Mouse (Mus musculus): Measurements from ENCODE around the gene Dst. TPM values are rescaled to one million over a fixed set of nuclear protein-coding genes. Genes with fewer than 3 reads are reported as not detected.

The Dst gene
- polyA plus RNA-seq, 1 experiment = 9.5 TPM

- Histone ChIP-seq H3K4me3 (replicated peaks; ENCODE audit: control insufficient read depth, low read depth, low read length) (no peak overlapping the region), H3K27ac (ENCODE audit: control insufficient read depth, insufficient read depth, low read depth, low read length, poor library complexity) (no peak overlapping the region), H3K4me1 (ENCODE audit: control insufficient read depth, insufficient read depth, low read length) (no peaks in the 10 kb centered on the region)
- 58% methylated on average over 3 of the region's 3 CpGs for WGBS
- no peak for TF ChIP-seq POLR2A (IDR thresholded peaks at IDR 0.05; ENCODE audit: borderline replicate concordance, control insufficient read depth, low read depth, low read length)
- no peak for TF ChIP-seq CTCF (IDR thresholded peaks at IDR 0.05; ENCODE audit: control insufficient read depth, insufficient read depth, low read length)
Measured at GRCm38 (mm10) chr1:34040049-34040448, 132.0 kb downstream of the Dst start.

- H3K4me3 ChIP-seq (replicated peaks; ENCODE audit: control insufficient read depth, low read depth, low read length) = no peak overlapping the region
- H3K4me1 ChIP-seq (ENCODE audit: control insufficient read depth, insufficient read depth, low read length) = no peaks in the 10 kb centered on the region
- no peak overlapping the region for H3K27ac ChIP-seq (ENCODE audit: control insufficient read depth, insufficient read depth, low read depth, low read length, poor library complexity)
- TF ChIP-seq POLR2A (IDR thresholded peaks at IDR 0.05; ENCODE audit: borderline replicate concordance, control insufficient read depth, low read depth, low read length) = no peak
- no peak for TF ChIP-seq CTCF (IDR thresholded peaks at IDR 0.05; ENCODE audit: control insufficient read depth, insufficient read depth, low read length)
- 69% methylated on average over 8 of the region's 8 CpGs for WGBS
Measured at GRCm38 (mm10) chr1:34040901-34041721, 133.1 kb downstream of the Dst start.

- TF ChIP-seq CTCF (IDR thresholded peaks at IDR 0.05; ENCODE audit: control insufficient read depth, insufficient read depth, low read length) = no peak
- TF ChIP-seq POLR2A (IDR thresholded peaks at IDR 0.05; ENCODE audit: borderline replicate concordance, control insufficient read depth, low read depth, low read length) = no peak
Measured at GRCm38 (mm10) chr1:34042299-34042698, 134.3 kb downstream of the Dst start.

GRCm38 (mm10) chr1:34043327-34043726 is 135.3 kb downstream of the Dst start:
- Histone ChIP-seq H3K4me3 (replicated peaks; ENCODE audit: control insufficient read depth, low read depth, low read length) (no peak overlapping the region), H3K4me1 (ENCODE audit: control insufficient read depth, insufficient read depth, low read length) (no peaks in the 10 kb centered on the region), H3K27ac (ENCODE audit: control insufficient read depth, insufficient read depth, low read depth, low read length, poor library complexity) (no peak overlapping the region)
- no peak for TF ChIP-seq CTCF (IDR thresholded peaks at IDR 0.05; ENCODE audit: control insufficient read depth, insufficient read depth, low read length)
- TF ChIP-seq POLR2A (IDR thresholded peaks at IDR 0.05; ENCODE audit: borderline replicate concordance, control insufficient read depth, low read depth, low read length) = no peak
- WGBS = 81% methylated on average over 8 of the region's 8 CpGs

More at GRCm38 (mm10) chr1:34042299-34042698, 134.3 kb downstream of the Dst start:
- Histone ChIP-seq H3K4me1 (ENCODE audit: control insufficient read depth, insufficient read depth, low read length) (no peaks in the 10 kb centered on the region), H3K27ac (ENCODE audit: control insufficient read depth, insufficient read depth, low read depth, low read length, poor library complexity) (no peak overlapping the region), H3K4me3 (replicated peaks; ENCODE audit: control insufficient read depth, low read depth, low read length) (no peak overlapping the region)
- 72% methylated on average over 3 of the region's 3 CpGs for WGBS

DNA sequence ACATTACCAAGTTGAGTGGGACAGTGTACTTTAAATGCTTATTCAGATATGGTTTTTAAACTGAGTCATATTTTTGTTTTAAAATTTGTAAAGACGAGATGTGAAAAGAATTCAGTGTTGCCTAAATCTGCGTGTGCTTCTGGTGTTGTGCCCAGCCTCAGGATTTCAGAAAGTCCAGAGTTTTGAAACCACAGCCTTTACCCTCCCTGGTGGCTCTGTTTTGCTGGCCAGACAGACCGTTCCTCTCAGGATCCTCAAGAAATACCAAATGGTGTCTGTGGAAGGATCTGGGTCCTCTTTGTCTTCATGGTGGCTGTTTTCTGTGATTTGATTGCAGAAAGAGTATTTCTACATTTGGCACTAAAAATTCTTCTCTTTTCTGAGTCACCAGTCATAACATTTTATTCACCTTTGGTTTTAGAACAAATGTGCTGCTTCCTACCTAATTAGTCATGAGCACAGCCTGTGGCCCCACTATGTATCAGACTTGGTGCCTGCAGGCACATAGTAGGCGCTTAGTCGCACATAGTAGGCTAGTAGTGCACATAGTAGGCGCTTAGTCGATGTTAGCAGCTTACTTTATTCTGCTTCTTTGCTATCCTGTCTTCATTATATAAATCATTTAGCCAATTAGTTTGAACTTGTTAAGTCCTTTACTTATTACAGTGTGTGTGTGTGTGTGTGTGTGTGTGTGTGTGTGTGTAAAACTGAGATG is 136.0 kb downstream of the Dst start:
- Histone ChIP-seq H3K27ac (ENCODE audit: control insufficient read depth, insufficient read depth, low read depth, low read length, poor library complexity) (no peak overlapping the region), H3K4me3 (replicated peaks; ENCODE audit: control insufficient read depth, low read depth, low read length) (no peak overlapping the region), H3K4me1 (ENCODE audit: control insufficient read depth, insufficient read depth, low read length) (no peaks in the 10 kb centered on the region)
- WGBS = 73% methylated on average over 7 of the region's 7 CpGs
- TF ChIP-seq CTCF (IDR thresholded peaks at IDR 0.05; ENCODE audit: control insufficient read depth, insufficient read depth, low read length) (no peak), POLR2A (IDR thresholded peaks at IDR 0.05; ENCODE audit: borderline replicate concordance, control insufficient read depth, low read depth, low read length) (no peak)

GRCm38 (mm10) chr1:34044675-34045074 is 136.7 kb downstream of the Dst start:
- Histone ChIP-seq H3K4me1 (ENCODE audit: control insufficient read depth, insufficient read depth, low read length) (no peaks in the 10 kb centered on the region), H3K4me3 (replicated peaks; ENCODE audit: control insufficient read depth, low read depth, low read length) (no peak overlapping the region), H3K27ac (ENCODE audit: control insufficient read depth, insufficient read depth, low read depth, low read length, poor library complexity) (no peak overlapping the region)
- TF ChIP-seq POLR2A (IDR thresholded peaks at IDR 0.05; ENCODE audit: borderline replicate concordance, control insufficient read depth, low read depth, low read length) = no peak
- no peak for TF ChIP-seq CTCF (IDR thresholded peaks at IDR 0.05; ENCODE audit: control insufficient read depth, insufficient read depth, low read length)
- 21% methylated on average over 3 of the region's 3 CpGs for WGBS

- Histone ChIP-seq H3K4me1 (ENCODE audit: control insufficient read depth, insufficient read depth, low read length) (no peaks in the 10 kb centered on the region), H3K27ac (ENCODE audit: control insufficient read depth, insufficient read depth, low read depth, low read length, poor library complexity) (no peak overlapping the region), H3K4me3 (replicated peaks; ENCODE audit: control insufficient read depth, low read depth, low read length) (no peak overlapping the region)
- TF ChIP-seq POLR2A (IDR thresholded peaks at IDR 0.05; ENCODE audit: borderline replicate concordance, control insufficient read depth, low read depth, low read length) (no peak), CTCF (IDR thresholded peaks at IDR 0.05; ENCODE audit: control insufficient read depth, insufficient read depth, low read length) (no peak)
- WGBS = 82% methylated on average over 3 of the region's 3 CpGs
Measured at GRCm38 (mm10) chr1:34047285-34047684, 139.3 kb downstream of the Dst start.

GRCm38 (mm10) chr1:34051251-34051650 is 143.2 kb downstream of the Dst start:
- TF ChIP-seq POLR2A (IDR thresholded peaks at IDR 0.05; ENCODE audit: borderline replicate concordance, control insufficient read depth, low read depth, low read length) = no peak
- TF ChIP-seq CTCF (IDR thresholded peaks at IDR 0.05; ENCODE audit: control insufficient read depth, insufficient read depth, low read length) = no peak
- Histone ChIP-seq H3K4me3 (replicated peaks; ENCODE audit: control insufficient read depth, low read depth, low read length) (no peak overlapping the region), H3K4me1 (ENCODE audit: control insufficient read depth, insufficient read depth, low read length) (no peaks in the 10 kb centered on the region; the same call in 1 of the 2 replicates), H3K27ac (ENCODE audit: control insufficient read depth, insufficient read depth, low read depth, low read length, poor library complexity) (no peak overlapping the region)
- WGBS = 87% methylated on average over 3 of the region's 3 CpGs
